Mouse (Mus musculus): ENCODE data around the gene Hhat.

Hhat gene

DNA sequence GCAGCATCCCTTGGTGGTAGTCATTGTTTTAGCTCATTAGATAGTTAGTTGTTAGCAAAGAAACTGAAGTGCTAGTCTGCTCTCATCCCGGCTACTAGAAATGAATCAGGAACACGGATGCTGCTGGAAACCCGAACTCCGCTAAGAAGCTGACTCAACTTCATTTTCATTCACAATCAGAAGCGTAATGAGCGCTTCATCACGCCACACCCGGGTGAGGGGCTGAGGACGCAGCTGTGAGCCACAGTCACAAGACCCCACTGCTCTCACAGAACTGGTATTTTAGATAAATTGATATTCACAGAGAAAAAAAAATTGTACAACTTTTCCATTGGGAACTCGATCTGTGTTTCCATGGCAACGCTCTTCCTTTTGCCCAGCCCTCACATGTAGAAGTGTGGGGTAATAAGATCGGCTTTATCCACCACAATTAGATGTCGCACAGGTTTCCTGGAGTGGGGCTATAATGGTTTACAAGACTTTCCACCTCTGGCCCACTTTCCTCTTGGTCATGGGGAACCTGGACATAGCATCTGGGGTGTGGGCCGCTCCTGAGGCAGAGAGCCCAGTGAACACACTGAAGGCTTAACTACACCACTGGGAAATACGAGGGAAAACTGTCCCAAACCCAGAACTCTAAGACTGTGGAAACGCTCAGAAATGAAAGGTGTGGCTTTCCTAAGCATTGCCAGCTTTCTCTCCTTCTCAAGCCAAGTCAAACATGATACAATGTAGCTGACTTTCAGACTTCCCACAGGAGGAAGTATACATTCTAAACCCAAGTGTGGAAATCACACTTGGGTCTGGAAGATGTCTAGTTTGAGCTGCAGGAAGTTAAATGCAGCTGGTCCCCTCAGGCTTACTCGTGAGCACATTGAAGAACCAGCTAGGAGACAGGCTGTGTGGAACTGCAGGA, 14.3 kb upstream of the Hhat start:
- DNase-seq (ENCODE audit: low spot score) = no peak

DNA sequence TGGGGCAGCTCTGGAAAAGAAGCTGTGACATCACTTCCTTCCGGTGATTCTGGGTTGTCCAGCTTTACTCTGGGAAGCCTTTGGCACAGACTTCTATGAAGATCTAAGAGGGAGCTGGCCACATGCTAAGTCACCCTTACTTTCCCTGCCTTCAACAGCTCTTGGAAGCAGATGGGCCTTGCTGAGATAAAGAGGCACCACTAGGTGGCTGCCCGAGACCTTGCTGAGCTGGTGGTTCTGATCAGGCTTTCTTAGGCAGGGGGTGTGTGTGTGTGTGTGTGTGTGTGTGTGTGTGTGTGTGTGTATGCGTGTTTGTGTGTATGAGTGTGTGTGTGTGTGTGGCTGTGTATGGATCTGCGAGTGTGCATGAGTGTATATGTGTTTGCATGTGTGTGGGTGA, 13.4 kb upstream of the Hhat start:
- peak; percentile 53 for DNase-seq (ENCODE audit: low spot score)

GRCm38 (mm10) chr1:192781256-192781655, 10.2 kb upstream of the Hhat start:
- DNase-seq (ENCODE audit: low spot score) = no peak

GRCm38 (mm10) chr1:192778869-192779514, 8.0 kb upstream of the Hhat start:
- no peak for DNase-seq (ENCODE audit: low spot score)

DNA sequence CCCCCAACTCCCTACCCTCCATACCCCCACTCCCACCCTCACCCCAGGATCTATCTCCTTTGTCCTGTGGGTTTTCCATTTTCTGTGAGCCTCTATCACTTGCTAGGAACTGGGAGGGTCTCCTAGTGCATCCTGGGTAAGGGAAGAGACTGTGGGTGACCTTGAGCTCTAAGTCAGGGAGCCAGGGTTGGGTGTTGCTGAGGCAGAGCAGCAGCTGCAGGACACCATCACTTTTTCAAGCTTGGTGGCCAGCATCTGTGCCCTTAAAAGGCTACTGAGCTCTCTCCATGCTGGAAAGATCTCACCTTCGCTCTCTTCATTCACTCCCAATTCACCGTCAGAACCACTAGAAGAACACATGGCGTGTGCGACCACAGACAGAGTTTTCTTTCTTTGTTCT, 7.2 kb upstream of the Hhat start:
- no peak for DNase-seq (ENCODE audit: low spot score)

GRCm38 (mm10) chr1:192770130-192770494, 911 bp downstream of the Hhat start:
- DNase-seq (ENCODE audit: low spot score) = peak; percentile 46

- DNase-seq (ENCODE audit: low spot score) = no peak
These were observed 5.5 kb downstream of the Hhat start for GRCm38 (mm10) chr1:192765531-192765930.

DNA sequence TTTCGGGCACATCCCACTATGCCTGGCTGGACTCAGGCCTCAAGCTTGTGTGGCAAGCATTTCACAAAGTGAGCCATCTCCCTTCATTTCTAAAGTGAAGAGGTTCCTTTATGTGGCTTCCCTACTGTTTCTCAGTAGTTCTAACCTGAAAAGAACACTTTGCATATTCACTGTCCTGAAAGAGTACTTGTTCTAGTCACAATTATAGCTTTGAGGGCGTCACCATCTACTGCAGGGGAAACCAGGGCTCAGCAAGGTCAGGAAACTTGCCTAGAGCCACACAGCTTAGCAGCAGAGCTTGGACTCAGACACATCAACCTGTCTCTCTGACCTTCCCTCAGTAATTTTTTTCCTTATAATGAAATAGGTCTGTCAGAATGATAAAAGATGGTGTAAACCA, 6.5 kb downstream of the Hhat start:
- no peak for DNase-seq (ENCODE audit: low spot score)

- peak; percentile 66 for DNase-seq (ENCODE audit: low spot score)
These were observed 7.8 kb downstream of the Hhat start for GRCm38 (mm10) chr1:192762946-192763933.

DNA sequence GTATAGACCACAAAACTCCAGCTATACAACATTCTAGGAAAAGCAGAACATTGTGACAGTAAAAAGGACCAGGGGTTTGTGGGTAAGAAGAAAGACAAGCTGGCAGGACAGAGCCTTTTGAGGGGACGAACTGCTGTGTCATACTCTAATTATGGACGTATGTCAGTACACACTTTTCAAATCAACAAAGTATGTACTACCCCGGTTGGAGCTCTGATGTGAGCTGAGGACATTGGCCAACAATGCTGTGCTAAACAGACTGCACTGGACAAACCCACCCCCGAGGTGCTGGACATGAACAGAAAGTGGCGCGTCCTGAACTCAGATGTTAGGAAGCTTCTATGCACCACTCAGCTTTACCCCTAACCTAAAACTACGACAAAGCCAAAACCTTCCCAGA, 14.3 kb downstream of the Hhat start:
- no peak for DNase-seq (ENCODE audit: low spot score)

GRCm38 (mm10) chr1:192755685-192756606, 15.1 kb downstream of the Hhat start:
- no peak for DNase-seq (ENCODE audit: low spot score)

GRCm38 (mm10) chr1:192755246-192755645, 15.8 kb downstream of the Hhat start:
- no peak for DNase-seq (ENCODE audit: low spot score)

GRCm38 (mm10) chr1:192754268-192754667, 16.8 kb downstream of the Hhat start:
- DNase-seq (ENCODE audit: low spot score) = no peak

- no peak for DNase-seq (ENCODE audit: low spot score)
These were observed 18.1 kb downstream of the Hhat start for GRCm38 (mm10) chr1:192752659-192753601.

DNA sequence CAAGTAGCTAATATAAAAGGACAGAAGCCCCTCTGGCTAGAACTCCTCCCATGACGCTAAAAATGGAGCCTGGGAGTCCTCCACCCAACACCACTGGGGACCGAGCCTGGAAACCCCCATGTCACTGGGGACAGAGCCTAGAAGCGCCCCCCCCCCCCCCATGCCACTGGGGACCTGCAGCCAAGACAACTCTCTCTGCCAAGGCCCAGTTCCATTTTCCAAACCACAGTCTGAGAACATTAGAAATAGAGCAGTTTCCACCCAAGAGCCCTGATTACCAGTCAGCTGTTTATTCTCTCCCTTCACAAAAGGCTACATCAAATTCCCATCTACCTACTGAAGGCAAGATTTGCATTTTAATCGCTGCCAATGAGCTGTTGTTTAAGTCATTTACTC, 21.0 kb downstream of the Hhat start:
- no peak for DNase-seq (ENCODE audit: low spot score)

DNA sequence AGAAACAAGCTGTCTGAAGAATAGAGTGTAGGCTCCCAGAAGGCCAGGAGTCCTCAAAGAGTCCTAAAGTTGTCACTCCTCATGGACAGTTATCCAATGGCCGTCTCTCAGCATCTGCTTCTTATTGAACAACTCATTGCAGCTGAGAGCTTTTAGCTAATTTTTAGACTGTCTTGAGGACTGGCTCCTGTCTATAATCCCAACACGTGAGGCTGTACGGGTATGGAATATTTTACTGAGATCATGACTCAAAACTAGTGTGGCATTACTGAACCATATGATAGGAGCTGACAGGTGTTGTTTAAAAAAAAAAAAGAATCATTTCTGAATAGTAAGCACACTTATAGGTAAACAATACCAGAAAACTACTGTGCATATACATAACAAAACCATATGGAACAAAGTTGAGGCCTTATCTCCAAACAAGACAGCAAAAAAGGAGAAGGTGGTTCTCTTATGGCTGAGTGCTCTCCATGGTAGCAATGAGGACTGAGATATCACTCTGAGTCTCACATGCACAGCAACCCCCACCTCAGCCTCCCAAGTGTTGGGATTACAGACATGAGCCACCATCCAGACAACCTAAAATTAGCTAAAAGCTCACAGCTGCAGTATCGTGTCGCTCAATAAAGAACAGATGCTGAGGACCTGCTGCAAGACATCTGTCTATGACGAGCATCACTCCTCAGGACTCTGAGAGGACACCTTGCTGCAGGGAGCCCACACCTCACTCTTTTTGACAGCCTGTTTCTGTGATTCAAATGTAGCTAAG, 21.6 kb downstream of the Hhat start:
- no peak for DNase-seq (ENCODE audit: low spot score)

DNA sequence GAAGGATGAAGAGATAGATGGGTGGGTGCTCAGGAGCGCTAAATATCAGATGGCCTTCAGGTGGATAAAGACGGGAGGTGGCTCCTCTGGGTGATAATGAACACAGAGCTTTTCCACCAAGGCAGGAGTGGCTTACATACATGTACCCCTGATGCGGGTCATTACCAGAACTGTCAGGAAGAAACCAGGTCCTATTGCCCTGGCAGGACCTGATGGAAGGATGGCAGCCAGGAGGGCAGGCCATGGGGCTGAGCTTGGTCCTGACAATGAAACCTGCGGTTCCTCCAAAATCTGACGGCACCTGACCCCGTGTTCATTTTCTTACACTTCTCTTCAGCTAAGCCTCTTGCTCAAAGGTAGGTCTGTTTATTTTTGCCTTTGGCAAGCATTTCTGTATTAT, 24.8 kb downstream of the Hhat start:
- no peak for DNase-seq (ENCODE audit: low spot score)

DNA sequence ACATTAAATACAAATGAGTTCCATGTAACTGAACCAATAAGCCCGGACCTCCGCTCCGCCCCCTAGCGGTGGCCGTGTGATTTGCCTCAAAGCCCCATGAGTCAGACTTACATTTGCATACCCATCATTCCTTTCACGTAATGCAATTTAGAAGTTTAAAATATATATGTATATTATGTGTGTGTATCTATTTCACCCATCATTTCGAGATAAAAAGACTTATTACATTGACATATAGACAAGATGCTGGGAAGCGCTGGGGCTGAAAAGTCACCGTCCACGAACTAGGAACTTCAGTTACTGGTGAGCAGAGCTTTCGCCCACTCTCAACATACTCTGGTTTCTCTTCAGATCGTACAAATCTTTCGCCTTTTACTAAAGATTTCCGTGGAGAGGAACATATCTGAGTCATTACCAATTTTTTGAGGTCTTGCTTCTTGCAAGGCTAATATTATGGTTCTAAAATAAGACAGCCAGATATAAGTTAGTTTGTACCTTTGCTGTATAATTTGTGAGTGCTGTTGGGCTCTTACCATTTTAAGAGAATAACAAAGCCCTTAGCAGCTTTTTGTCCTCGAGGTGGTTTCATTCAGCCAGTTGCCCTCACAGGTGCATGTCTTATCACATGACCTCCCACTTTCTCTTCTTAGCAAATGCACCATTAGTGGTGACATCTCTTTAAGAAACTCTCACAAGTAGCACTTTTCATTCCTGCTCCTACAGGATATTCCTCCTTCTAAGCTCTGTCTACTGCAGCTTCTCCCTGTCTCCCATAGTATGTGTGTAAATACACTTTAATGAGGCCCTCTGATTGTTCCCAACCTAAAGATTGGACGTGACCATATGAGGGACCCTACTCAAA, 25.6 kb downstream of the Hhat start:
- DNase-seq (ENCODE audit: low spot score) = peak; percentile 52

All from layer of hippocampus, adult 11-12 months (tissue).